Mouse (Mus musculus) limb, embryonic 14.5 days (tissue): ENCODE measurements around the gene Zdhhc11. TPM values are rescaled to one million over a fixed set of nuclear protein-coding genes. Genes with fewer than 3 reads are reported as not detected.

ENCODE experiments used
- ATAC-seq: fragments of 200-750 bp; cut with Nextera tagmentation; 2 replicates; pipeline ENCODE4 v1.8.0; 2017; ENCODE audit warnings: low read depth, moderate number of reproducible peaks, moderate TSS enrichment; ENCODE audit not compliant: low FRiP score
- DNase-seq: peaks from one replicate; pipeline ENCODE4 v3.0.0-alpha.2; 2015; ENCODE audit warnings: low spot score
- H3K27ac ChIP-seq: fragments of 300-500 bp; sonication (generic); replicated peaks from 2 replicates; pipeline ENCODE4 v1.5.1; 2014; ENCODE audit warnings: low read depth, mild to moderate bottlenecking, low read length, moderate library complexity, mixed read lengths
- H3K27me3 ChIP-seq: fragments of 300-500 bp; sonication (generic); 2 replicates; pipeline ENCODE4 v1.6.1; 2014; ENCODE audit warnings: low read length, mixed read lengths; ENCODE audit not compliant: control insufficient read depth, insufficient read depth
- H3K36me3 ChIP-seq: fragments of 300-500 bp; sonication (generic); 2 replicates; pipeline ENCODE4 v1.6.1; 2014; ENCODE audit warnings: mild to moderate bottlenecking, low read length, moderate library complexity, mixed read lengths; ENCODE audit not compliant: control insufficient read depth, insufficient read depth
- H3K4me1 ChIP-seq: fragments of 300-500 bp; sonication (generic); 2 replicates; pipeline ENCODE4 v1.6.1; 2014; ENCODE audit warnings: antibody characterized with exemption, low read length, mixed read lengths; ENCODE audit not compliant: control insufficient read depth, insufficient read depth
- H3K4me2 ChIP-seq: fragments of 300-500 bp; sonication (generic); replicated peaks from 2 replicates; pipeline ENCODE4 v1.6.1; 2014; ENCODE audit warnings: low read depth, mild to moderate bottlenecking, low read length, moderate library complexity; ENCODE audit not compliant: severe bottlenecking
- H3K4me3 ChIP-seq: fragments of 300-500 bp; sonication (generic); replicated peaks from 2 replicates; pipeline ENCODE4 v1.5.1; 2014; ENCODE audit warnings: low read length
- H3K9ac ChIP-seq: fragments of 300-500 bp; sonication (generic); 2 replicates; pipeline ENCODE4 v1.6.1; 2014; ENCODE audit warnings: mild to moderate bottlenecking, low read depth, low read length, moderate library complexity; ENCODE audit not compliant: severe bottlenecking
- H3K9me3 ChIP-seq: fragments of 300-500 bp; sonication (generic); 2 replicates; pipeline ENCODE4 v1.6.1; 2016; ENCODE audit warnings: low read length; ENCODE audit not compliant: control insufficient read depth
- POLR2A ChIP-seq: fragments of 200-500 bp; IDR thresholded peaks from 2 replicates; pipeline ENCODE4 v1.8.0; 2012; ENCODE audit warnings: inconsistent platforms, mild to moderate bottlenecking, moderate library complexity, borderline replicate concordance; ENCODE audit not compliant: insufficient read depth, insufficient read length; ENCODE audit errors: extremely low read depth
- WGBS: fragments of 180-500 bp; shearing (Covaris S2); extraction: QIAGEN DNeasy Blood & Tissue Kit; methylation state at CpG from one replicate; pipeline ENCODE4 v1.1.7; 2014; 5-methylcytosine and 5-hydroxymethylcytosine counted together
- microRNA-seq: library from miRNA; unstranded; fragments of <30 nt; microRNA quantifications from one replicate; pipeline ENCODE4, GENCODE M21; 2016
- polyA plus RNA-seq, 2 experiments: library from polyadenylated mRNA; depleted of rRNA in 1 of 2; stranded (reverse) in 1 of 2; unstranded in 1 of 2; fragments of >200 nt; fragmentation: Nextera tagmentation in 1 of 2; extraction: Ambion mirVana in 1 of 2; gene quantifications; 2 replicates each; pipeline versions ENCODE4 v1.2.1 to v1.2.3; 2012 to 2014

Gene Zdhhc11
- polyA plus RNA-seq, 2 experiments, result not detected

DNA sequence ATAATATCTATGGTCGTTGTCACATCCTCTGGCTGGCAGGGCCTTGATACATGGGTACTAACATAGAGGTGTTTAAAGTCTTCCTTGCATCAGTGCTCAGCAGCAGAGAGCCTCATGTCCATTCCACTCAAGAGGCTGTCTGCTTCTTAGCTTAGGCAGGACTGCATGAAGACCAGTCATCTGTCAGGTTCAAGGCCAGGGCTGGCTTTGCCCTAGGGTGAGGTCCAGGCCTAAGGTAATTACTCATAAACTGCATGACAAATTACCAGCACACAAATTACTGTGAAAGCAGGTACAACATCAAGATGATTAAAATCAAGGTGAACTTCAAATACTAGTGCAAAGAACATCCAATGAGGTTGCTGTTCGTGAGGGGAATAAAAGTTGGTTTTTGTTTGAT, 72.1 kb downstream of the Zdhhc11 start:
- ATAC-seq (no peak), DNase-seq (no peak)
- Histone ChIP-seq H3K4me1 (no peaks in the 10 kb centered on the region), H3K9ac (no peak overlapping the region), H3K27ac (no peak overlapping the region), H3K36me3 (peaks cover 43% of the 10 kb centered on the region), H3K27me3 (no peaks in the 10 kb centered on the region), H3K9me3 (no peaks in the 10 kb centered on the region), H3K4me3 (no peak overlapping the region), H3K4me2 (no peak overlapping the region)
- TF ChIP-seq POLR2A, result no peak
- 83% methylated on average over 2 of the region's 2 CpGs for WGBS

- Histone ChIP-seq H3K4me3 (no peak overlapping the region), H3K9me3 (no peaks in the 10 kb centered on the region), H3K4me2 (no peak overlapping the region), H3K9ac (no peak overlapping the region), H3K27ac (no peak overlapping the region), H3K27me3 (no peaks in the 10 kb centered on the region), H3K4me1 (no peaks in the 10 kb centered on the region), H3K36me3 (peaks cover 54% of the 10 kb centered on the region)
- no peak for ATAC-seq
- no peak for DNase-seq
- 92% methylated on average over 3 of the region's 3 CpGs for WGBS
- TF ChIP-seq POLR2A, result no peak
Observed at GRCm38 (mm10) chr13:74039926-74040325, 76.3 kb downstream of the Zdhhc11 start.

Small RNA genes within 50 kb of the gene (microRNA-seq; reads per million reads assigned to microRNA genes)
- not detected for gene Gm25197

Other genes starting within 250 kb of the Zdhhc11 start
- 32.8 and 45.4 TPM in 2 replicates for gene Slc12a7, start 230.8 kb upstream of the Zdhhc11 start, polyA plus RNA-seq (2012; rRNA removed)
- gene Slc12a7, start 230.8 kb upstream of the Zdhhc11 start, polyA plus RNA-seq (2014; fragmentation: Nextera tagmentation; extraction: Ambion mirVana), result 16.5 and 19.7 TPM in 2 replicates
- gene Nkd2, start 116.2 kb upstream of the Zdhhc11 start, polyA plus RNA-seq (2012; rRNA removed), result 50.3 and 57.9 TPM in 2 replicates
- gene Nkd2, start 116.2 kb upstream of the Zdhhc11 start, polyA plus RNA-seq (2014; fragmentation: Nextera tagmentation; extraction: Ambion mirVana), result 34.8 and 39.7 TPM in 2 replicates
- 16.1 and 20.6 TPM in 2 replicates for gene Trip13, start 26.1 kb upstream of the Zdhhc11 start, polyA plus RNA-seq (2012; rRNA removed)
- gene Trip13, start 26.1 kb upstream of the Zdhhc11 start, polyA plus RNA-seq (2014; fragmentation: Nextera tagmentation; extraction: Ambion mirVana), result 36.0 and 37.3 TPM in 2 replicates
- 85.7 and 87.2 TPM in 2 replicates for gene Brd9, start 26.0 kb upstream of the Zdhhc11 start, polyA plus RNA-seq (2012; rRNA removed)
- 48.4 and 55.9 TPM in 2 replicates for gene Brd9, start 26.0 kb upstream of the Zdhhc11 start, polyA plus RNA-seq (2014; fragmentation: Nextera tagmentation; extraction: Ambion mirVana)
- gene Tppp, start 45.6 kb downstream of the Zdhhc11 start, polyA plus RNA-seq (2012; rRNA removed), result 1.8 and 2.2 TPM in 2 replicates
- 1.7 and 2.4 TPM in 2 replicates for gene Tppp, start 45.6 kb downstream of the Zdhhc11 start, polyA plus RNA-seq (2014; fragmentation: Nextera tagmentation; extraction: Ambion mirVana)
- 13.6 and 14.3 TPM in 2 replicates for gene Cep72, start 98.4 kb downstream of the Zdhhc11 start, polyA plus RNA-seq (2012; rRNA removed)
- 11.2 and 13.5 TPM in 2 replicates for gene Cep72, start 98.4 kb downstream of the Zdhhc11 start, polyA plus RNA-seq (2014; fragmentation: Nextera tagmentation; extraction: Ambion mirVana)
- 0.03 and 0.05 TPM in 2 replicates for gene Slc9a3, start 157.6 kb downstream of the Zdhhc11 start, polyA plus RNA-seq (2012; rRNA removed)
- 0.15 TPM in 1 of 2 replicates, not detected in the other for gene Slc9a3, start 157.6 kb downstream of the Zdhhc11 start, polyA plus RNA-seq (2014; fragmentation: Nextera tagmentation; extraction: Ambion mirVana)
- gene Exoc3, start 244.9 kb downstream of the Zdhhc11 start, polyA plus RNA-seq (2012; rRNA removed), result 42.6 and 42.9 TPM in 2 replicates
- 89.7 and 106 TPM in 2 replicates for gene Exoc3, start 244.9 kb downstream of the Zdhhc11 start, polyA plus RNA-seq (2014; fragmentation: Nextera tagmentation; extraction: Ambion mirVana)